ENCODE assay signal across 11 mouse cellular contexts in genomic region chr11:72487739-72488138, GRCm38 (mm10). TPM values are rescaled to one million over a fixed set of nuclear protein-coding genes. Genes with fewer than 3 reads are reported as not detected.
DNase-seq lines count a peak whose midpoint lies in the region; ATAC-seq and TF ChIP-seq lines count a peak whose summit lies in the region.
"Had no signal": no experiment of that assay in that cellular context is flagged by ENCODE, and none has a peak within 500 bp of the region (broad histone marks: within the 10 kb centered on the region; RNA-seq: fewer than 3 reads in every experiment).

No protein-coding gene starts in this region.

- peak overlapping the region; percentile 98 for H3K4me2 ChIP-seq in heart, postnatal 0 days (ENCODE audit: low read depth, low read length)
- 0 out of 2 replicates have a peak overlapping the region, but pooled peaks have one; percentile 0 for H3K4me2 ChIP-seq in embryonic facial prominence, embryonic 11.5 days (ENCODE audit: low read depth, low read length)
- H3K4me2 ChIP-seq in hindbrain, embryonic 15.5 days = peak overlapping the region; percentile 57
- peak overlapping the region; percentile 78 for H3K4me2 ChIP-seq in midbrain, postnatal 0 days (ENCODE audit: low read depth, low read length, poor library complexity, severe bottlenecking)

- DNase-seq in heart, postnatal 0 days (ENCODE audit: low spot score) = no peak
- no peak for DNase-seq in heart, postnatal 14 days
- DNase-seq in embryonic facial prominence, embryonic 11.5 days (ENCODE audit: low spot score) = no peak
- DNase-seq in midbrain, postnatal 0 days (ENCODE audit: low spot score) = no peak
- no peak for DNase-seq in ovary, postnatal 14 days (ENCODE audit: low spot score)
- DNase-seq in retina, postnatal 1 day = no peak
- DNase-seq: kidney, postnatal 14 days; thymus, postnatal 36 days had no signal

- peak overlapping the region; percentile 73 for H3K4me3 ChIP-seq in heart, postnatal 0 days (ENCODE audit: low read depth, low read length)
- no peak overlapping the region for H3K4me3 ChIP-seq in embryonic facial prominence, embryonic 11.5 days (ENCODE audit: low read depth, low read length)
- H3K4me3 ChIP-seq in hindbrain, embryonic 15.5 days = peak overlapping the region; percentile 86
- peak overlapping the region; percentile 81 for H3K4me3 ChIP-seq in midbrain, postnatal 0 days (ENCODE audit: low read depth, low read length)

- no peaks in the 10 kb centered on the region for H3K9me3 ChIP-seq in heart, postnatal 0 days (replicated peaks; ENCODE audit: control insufficient read depth, low read length)
- no peaks in the 10 kb centered on the region for H3K9me3 ChIP-seq in embryonic facial prominence, embryonic 11.5 days (replicated peaks; ENCODE audit: control insufficient read depth, low read length)
- H3K9me3 ChIP-seq in hindbrain, embryonic 15.5 days = no peaks in the 10 kb centered on the region
- no peaks in the 10 kb centered on the region for H3K9me3 ChIP-seq in midbrain, postnatal 0 days (ENCODE audit: low read length)

- H3K9ac ChIP-seq in heart, postnatal 0 days (replicated peaks; ENCODE audit: low read depth, low read length) = peak overlapping the region; percentile 68; the same call in 1 of the 2 replicates
- H3K9ac ChIP-seq in embryonic facial prominence, embryonic 11.5 days (replicated peaks; ENCODE audit: low read length) = no peak overlapping the region
- H3K9ac ChIP-seq in hindbrain, embryonic 15.5 days = peak overlapping the region; percentile 77
- H3K9ac ChIP-seq in midbrain, postnatal 0 days (replicated peaks; ENCODE audit: low read length, poor library complexity, severe bottlenecking) = 0 out of 2 replicates have a peak overlapping the region, but pooled peaks have one; percentile 90

- 90% methylated on average over 2 of the region's 2 CpGs for WGBS in heart, postnatal 0 days
- WGBS in embryonic facial prominence, embryonic 11.5 days = 86% methylated on average over 2 of the region's 2 CpGs
- 87% methylated on average over 2 of the region's 2 CpGs for WGBS in hindbrain, embryonic 15.5 days
- 86% methylated on average over 2 of the region's 2 CpGs for WGBS in midbrain, postnatal 0 days

- H3K27me3 ChIP-seq in heart, postnatal 0 days (ENCODE audit: control insufficient read depth, insufficient read depth, low read length) = peaks cover 40% of the 10 kb centered on the region
- peaks cover 24% of the 10 kb centered on the region for H3K27me3 ChIP-seq in embryonic facial prominence, embryonic 11.5 days (ENCODE audit: control insufficient read depth, insufficient read depth, low read length)
- no peaks in the 10 kb centered on the region for H3K27me3 ChIP-seq in hindbrain, embryonic 15.5 days
- H3K27me3 ChIP-seq in midbrain, postnatal 0 days (ENCODE audit: insufficient read depth, low read length) = no peaks in the 10 kb centered on the region; the same call in 1 of the 2 replicates

- peak overlapping the region; percentile 43 for H3K27ac ChIP-seq in heart, postnatal 0 days (ENCODE audit: low read depth)
- no peak overlapping the region for H3K27ac ChIP-seq in embryonic facial prominence, embryonic 11.5 days (replicated peaks; ENCODE audit: low read depth, low read length)
- peak overlapping the region; percentile 89 for H3K27ac ChIP-seq in hindbrain, embryonic 15.5 days (replicated peaks)
- H3K27ac ChIP-seq in midbrain, postnatal 0 days (ENCODE audit: low read depth, low read length) = no peak overlapping the region

- H3K4me1 ChIP-seq in heart, postnatal 0 days (ENCODE audit: control insufficient read depth, insufficient read depth) = no peaks in the 10 kb centered on the region
- H3K4me1 ChIP-seq in embryonic facial prominence, embryonic 11.5 days (ENCODE audit: control insufficient read depth, insufficient read depth, low read length) = no peaks in the 10 kb centered on the region
- H3K4me1 ChIP-seq in hindbrain, embryonic 15.5 days (replicated peaks) = peaks cover 50% of the 10 kb centered on the region
- peaks cover 17% of the 10 kb centered on the region; the same call in 1 of the 2 replicates for H3K4me1 ChIP-seq in midbrain, postnatal 0 days (ENCODE audit: insufficient read depth, low read length)

- intact Hi-C loops in heart, postnatal 14 days (cut with DNase I) = loop anchor here (2.0 kb wide), 1 partner anchor 29 kb away; no protein-coding TSS in a partner anchor

- no peak for ATAC-seq in heart, postnatal 0 days (ENCODE audit: insufficient read depth, low read depth)
- ATAC-seq in embryonic facial prominence, embryonic 11.5 days (replicated peaks; ENCODE audit: insufficient number of reproducible peaks, low FRiP score, low TSS enrichment, low read depth) = no peak
- ATAC-seq in hindbrain, embryonic 15.5 days (ENCODE audit: low FRiP score, low read depth) = no peak
- no peak for ATAC-seq in midbrain, postnatal 0 days (ENCODE audit: low FRiP score)
- no peak for ATAC-seq in megakaryocyte-erythroid progenitor cell, adult 5-6 weeks (replicated peaks; ENCODE audit: low FRiP score, low TSS enrichment, poor library complexity, severe bottlenecking)

- TF ChIP-seq EP300 in heart, postnatal 0 days (IDR thresholded peaks at IDR 0.05; ENCODE audit: low read depth) = no peak

- no peak for TF ChIP-seq CTCF in heart, postnatal 0 days (IDR thresholded peaks at IDR 0.05; ENCODE audit: low read depth)
- TF ChIP-seq CTCF in midbrain, postnatal 0 days (IDR thresholded peaks at IDR 0.05) = no peak

- H3K36me3 ChIP-seq in heart, postnatal 0 days (replicated peaks; ENCODE audit: control insufficient read depth, insufficient read depth, low read length) = no peaks in the 10 kb centered on the region
- no peaks in the 10 kb centered on the region for H3K36me3 ChIP-seq in embryonic facial prominence, embryonic 11.5 days (replicated peaks; ENCODE audit: control insufficient read depth, insufficient read depth, low read depth, low read length)
- H3K36me3 ChIP-seq in hindbrain, embryonic 15.5 days = no peaks in the 10 kb centered on the region
- H3K36me3 ChIP-seq in midbrain, postnatal 0 days (ENCODE audit: insufficient read depth, low read length) = no peaks in the 10 kb centered on the region

RNA-seq across cellular contexts. Expression of gene Spns2, which starts 2.0 kb away (rescaled TPM):
- total RNA-seq in heart, postnatal 0 days (2014; rRNA removed; ENCODE audit: low replicate concordance) = 31.8 and 44.2 TPM in 2 replicates
- 2.4 and 2.9 TPM in 2 replicates for polyA plus RNA-seq in heart, postnatal 0 days (2015; fragmentation: Nextera tagmentation; extraction: Ambion mirVana)
- total RNA-seq in heart, postnatal 14 days (2021) = 10 to 100 TPM; 16.5 to 16.8 TPM
- polyA plus RNA-seq in embryonic facial prominence, embryonic 11.5 days (2014; fragmentation: Nextera tagmentation; extraction: Ambion mirVana) = 3.0 and 3.2 TPM in 2 replicates
- polyA plus RNA-seq in hindbrain, embryonic 15.5 days (2015; fragmentation: Nextera tagmentation; extraction: Ambion mirVana) = 9.7 and 11.4 TPM in 2 replicates
- total RNA-seq in midbrain, postnatal 0 days (2014; rRNA removed) = 46.2 and 56.8 TPM in 2 replicates
- 7.7 TPM in 2 replicates for polyA plus RNA-seq in midbrain, postnatal 0 days (2015; fragmentation: Nextera tagmentation; extraction: Ambion mirVana)
- 38.3 and 46.8 TPM in 2 replicates for total RNA-seq in megakaryocyte-erythroid progenitor cell, adult 5-6 weeks (2014; fragmentation: Nextera tagmentation)
- total RNA-seq in megakaryocyte-erythroid progenitor cell, adult 5-6 weeks (2017) = 16.0 and 23.3 TPM in 2 replicates

RNA-seq across cellular contexts. Expression of gene Mybbp1a, which starts 46.6 kb away (rescaled TPM):
- 20.5 and 20.9 TPM in 2 replicates for total RNA-seq in heart, postnatal 0 days (2014; rRNA removed; ENCODE audit: low replicate concordance)
- polyA plus RNA-seq in heart, postnatal 0 days (2015; fragmentation: Nextera tagmentation; extraction: Ambion mirVana) = 41.3 and 42.1 TPM in 2 replicates
- total RNA-seq in heart, postnatal 14 days (2021) = 10 to 100 TPM; 38.0 to 38.4 TPM
- polyA plus RNA-seq in embryonic facial prominence, embryonic 11.5 days (2014; fragmentation: Nextera tagmentation; extraction: Ambion mirVana) = 171 and 191 TPM in 2 replicates
- 62.1 and 65.9 TPM in 2 replicates for polyA plus RNA-seq in hindbrain, embryonic 15.5 days (2015; fragmentation: Nextera tagmentation; extraction: Ambion mirVana)
- total RNA-seq in midbrain, postnatal 0 days (2014; rRNA removed) = 25.9 and 30.7 TPM in 2 replicates
- polyA plus RNA-seq in midbrain, postnatal 0 days (2015; fragmentation: Nextera tagmentation; extraction: Ambion mirVana) = 50.0 and 50.4 TPM in 2 replicates
- 215 and 248 TPM in 2 replicates for total RNA-seq in megakaryocyte-erythroid progenitor cell, adult 5-6 weeks (2014; fragmentation: Nextera tagmentation)
- total RNA-seq in megakaryocyte-erythroid progenitor cell, adult 5-6 weeks (2017) = 185 and 248 TPM in 2 replicates

RNA-seq across cellular contexts. Expression of gene Ggt6, which starts 52.4 kb away (rescaled TPM):
- total RNA-seq in heart, postnatal 0 days (2014; rRNA removed; ENCODE audit: low replicate concordance) = 5.3 TPM in 1 of 2 replicates, not detected in the other
- 0.05 TPM in 1 of 2 replicates, not detected in the other for polyA plus RNA-seq in heart, postnatal 0 days (2015; fragmentation: Nextera tagmentation; extraction: Ambion mirVana)
- total RNA-seq in heart, postnatal 14 days (2021) = under 1 TPM in 1 of 2 experiments, not detected in 1; 0.39 TPM
- polyA plus RNA-seq in embryonic facial prominence, embryonic 11.5 days (2014; fragmentation: Nextera tagmentation; extraction: Ambion mirVana) = not detected in 2 replicates
- not detected in 2 replicates for polyA plus RNA-seq in hindbrain, embryonic 15.5 days (2015; fragmentation: Nextera tagmentation; extraction: Ambion mirVana)
- 1.4 TPM in 1 of 2 replicates, not detected in the other for total RNA-seq in midbrain, postnatal 0 days (2014; rRNA removed)
- polyA plus RNA-seq in midbrain, postnatal 0 days (2015; fragmentation: Nextera tagmentation; extraction: Ambion mirVana) = not detected in 2 replicates
- not detected in 2 replicates for total RNA-seq in megakaryocyte-erythroid progenitor cell, adult 5-6 weeks (2014; fragmentation: Nextera tagmentation)
- not detected in 2 replicates for total RNA-seq in megakaryocyte-erythroid progenitor cell, adult 5-6 weeks (2017)
- total RNA-seq: neutrophil, adult 5-6 weeks had no signal

Comparison
In these comparisons a context has a peak if more than half of its experiments do, and no peak if none do; other contexts are left out.
1. H3K27ac ChIP-seq: peak in heart, postnatal 0 days (single experiment) and hindbrain, embryonic 15.5 days (single experiment); none in embryonic facial prominence, embryonic 11.5 days (single experiment) and midbrain, postnatal 0 days (single experiment).
2. H3K4me2 ChIP-seq: peak in every context shown above with its lines; median percentile 98 in heart, postnatal 0 days; 78 in midbrain, postnatal 0 days; 57 in hindbrain, embryonic 15.5 days; 0 in embryonic facial prominence, embryonic 11.5 days.